Comparison of ENCODE assay signal across 28 mouse cellular contexts in the genomic region with DNA sequence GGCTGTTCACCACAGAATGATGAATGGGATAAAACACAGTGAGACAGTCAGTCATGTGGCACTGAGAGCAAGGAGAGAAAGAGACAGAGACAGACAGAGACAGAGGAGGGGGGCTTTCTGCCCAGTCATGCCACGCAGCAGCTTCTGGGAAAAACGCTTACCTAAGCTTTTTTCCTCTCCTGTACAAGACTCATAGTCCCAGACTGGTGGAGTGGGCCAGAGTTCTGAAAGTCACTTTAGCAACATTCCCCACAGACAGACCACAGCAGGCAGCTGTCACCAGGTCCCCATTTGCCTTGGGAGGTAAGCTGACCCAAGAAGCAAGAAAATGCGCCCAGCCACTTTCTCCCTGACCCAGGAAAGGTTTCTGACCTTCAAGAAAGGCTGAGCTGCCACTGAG. TPM values are rescaled to one million over a fixed set of nuclear protein-coding genes. Genes with fewer than 3 reads are reported as not detected.
A peak's percentile ranks its signal among the peaks of the same experiment; 100 is the strongest.
DNase-seq lines count a peak whose midpoint lies in the region; ATAC-seq and TF ChIP-seq lines count a peak whose summit lies in the region.
"Had no signal": no experiment of that assay in that cellular context is flagged by ENCODE, and none has a peak within 500 bp of the region (broad histone marks: within the 10 kb centered on the region; RNA-seq: fewer than 3 reads in every experiment).

No protein-coding gene starts in this region.

- in situ Hi-C loops in CH12.LX (cut with MboI; ENCODE audit: low pct_ligation_motif_present, low pct_unique_long_range_greater_than_20kb, low sequenced_read_pairs): no loop called here

- TF ChIP-seq POLR2A in CH12.LX (IDR thresholded peaks at IDR 0.05; ENCODE audit: low read depth, low read length): no peak

- peak; percentile 44 for DNase-seq in cerebellum, adult 11-12 months
- DNase-seq in cerebellum, postnatal 10 days: no peak
- DNase-seq in cerebellum, adult 8-10 months: peak; percentile 40
- no peak for DNase-seq in CH12.LX (ENCODE audit: extremely low read depth)
- no peak for DNase-seq in kidney, adult 9 months
- DNase-seq: adrenal gland, postnatal 10 days; adrenal gland, postnatal 25 days; B cell, adult 2 months; embryo, embryonic 11 days; gastrocnemius, adult 2 months had no signal

- no peak for ATAC-seq in cerebellum, adult (ENCODE audit: insufficient number of reproducible peaks, low FRiP score, low TSS enrichment)
- ATAC-seq: activated CD4-positive, CD25-positive, alpha-beta regulatory T cell, adult 4 months; CD4-positive, CD25-positive, alpha-beta regulatory T cell, adult 4 months; forebrain, embryonic 14.5 days; forebrain, embryonic 16.5 days; Patski had no signal

- no peak for TF ChIP-seq CTCF in CH12.LX (conservative IDR thresholded peaks at IDR 0.05 in 1 of 2, IDR thresholded peaks at IDR 0.05 in 1 of 2; ENCODE audit: low read depth in 2 of 2, low read length in 2 of 2)

- no peak for TF ChIP-seq EP300 in CH12.LX (IDR thresholded peaks at IDR 0.05; ENCODE audit: low read length)

- no peaks in the 10 kb centered on the region for H3K36me3 ChIP-seq in CH12.LX (replicated peaks in 1 of 2; ENCODE audit: control insufficient read depth in 1 of 2, insufficient read depth in 1 of 2, low read length in 1 of 2)
- H3K36me3 ChIP-seq: embryonic facial prominence, embryonic 13.5 days; embryonic facial prominence, embryonic 15.5 days; forebrain, embryonic 10.5 days; forebrain, embryonic 12.5 days; G1E had no signal

- H3K9me3 ChIP-seq in CH12.LX (replicated peaks; ENCODE audit: low read length): peaks cover 4% of the 10 kb centered on the region
- H3K9me3 ChIP-seq: embryonic facial prominence, embryonic 13.5 days; embryonic facial prominence, embryonic 15.5 days; forebrain, embryonic 12.5 days had no signal

- H3K4me1 ChIP-seq in CH12.LX (ENCODE audit: control insufficient read depth in 1 of 2, insufficient read depth in 2 of 2): no peaks in the 10 kb centered on the region
- H3K4me1 ChIP-seq: embryonic facial prominence, embryonic 15.5 days had no signal

- no peak for TF ChIP-seq RAD21 in CH12.LX (IDR thresholded peaks at IDR 0.05; ENCODE audit: low read depth, low read length)

- H3K4me3 ChIP-seq in CH12.LX (replicated peaks in 1 of 3; ENCODE audit: low read depth in 2 of 3, low read length in 2 of 3, poor library complexity in 1 of 3): no peak overlapping the region
- H3K4me3 ChIP-seq: embryonic facial prominence, embryonic 13.5 days; embryonic facial prominence, embryonic 15.5 days; erythroblast, embryonic 14.5 days; forebrain, embryonic 10.5 days; forebrain, embryonic 12.5 days; gastrocnemius, adult 2 months had no signal

- no peaks in the 10 kb centered on the region for H3K79me2 ChIP-seq in CH12.LX (replicated peaks; ENCODE audit: control insufficient read depth, extremely low read depth, insufficient read depth, poor library complexity, severe bottlenecking)

- no peak overlapping the region for H3K4me2 ChIP-seq in CH12.LX (ENCODE audit: insufficient read depth, low read depth, poor library complexity, severe bottlenecking)
- H3K4me2 ChIP-seq: embryonic facial prominence, embryonic 13.5 days; embryonic facial prominence, embryonic 15.5 days; forebrain, embryonic 12.5 days had no signal

- peaks cover 46% of the 10 kb centered on the region for H3K27me3 ChIP-seq in CH12.LX (replicated peaks)
- H3K27me3 ChIP-seq: embryonic facial prominence, embryonic 13.5 days; embryonic facial prominence, embryonic 15.5 days; forebrain, embryonic 12.5 days; Patski had no signal

- dilution Hi-C loops in CH12.LX (cut with MboI; ENCODE audit: extremely low pct_ligation_motif_present, extremely low pct_unique_long_range_greater_than_20kb, low sequenced_read_pairs): no loop called here

- no peak overlapping the region for H3K9ac ChIP-seq in CH12.LX (ENCODE audit: insufficient read depth, low read depth)
- H3K9ac ChIP-seq: embryonic facial prominence, embryonic 13.5 days; embryonic facial prominence, embryonic 15.5 days; forebrain, embryonic 12.5 days had no signal

- H3K27ac ChIP-seq in CH12.LX (ENCODE audit: insufficient read depth, low read depth): no peak overlapping the region
- H3K27ac ChIP-seq: embryonic facial prominence, embryonic 13.5 days; embryonic facial prominence, embryonic 15.5 days; forebrain, embryonic 10.5 days; forebrain, embryonic 12.5 days; gastrocnemius, adult 2 months had no signal

TF ChIP-seq in CH12.LX, 34 proteins besides CTCF, POLR2A, EP300 and RAD21:
- peak; percentile 74; the same call in 1 of the 2 replicates for TF ChIP-seq MAFK (IDR thresholded peaks at IDR 0.05; ENCODE audit: insufficient replicate concordance, low read length)
- TF ChIP-seq MEF2A (IDR thresholded peaks at IDR 0.05; ENCODE audit: borderline replicate concordance, low read depth, low read length): no peak

RNA-seq across cellular contexts. Expression of a gene that starts 32.2 kb away (rescaled TPM):
- total RNA-seq in CH12.LX (2012; rRNA removed) (not detected in 2 replicates), CH12.LX (2014; rRNA removed) (not detected in 2 replicates)
- not detected in 2 replicates for polyA plus RNA-seq in CH12.LX (2012; ENCODE audit: insufficient read length, low read depth)
- polyA plus RNA-seq: activated CD4-positive, CD25-positive, alpha-beta regulatory T cell, adult 4 months; CD4-positive, CD25-positive, alpha-beta regulatory T cell, adult 4 months; erythroblast, embryonic 14.5 days; G1E; Patski had no signal

RNA-seq across cellular contexts. Expression of a gene that starts 42.1 kb away (rescaled TPM):
- total RNA-seq in CH12.LX (2012; rRNA removed) (not detected in 2 replicates), CH12.LX (2014; rRNA removed) (not detected in 2 replicates)
- not detected in 2 replicates for polyA plus RNA-seq in CH12.LX (2012; ENCODE audit: insufficient read length, low read depth)
- total RNA-seq: adrenal gland, adult 18-20 months; adrenal gland, postnatal 10 days; adrenal gland, postnatal 25 days; adrenal gland, postnatal 4 days; common myeloid progenitor, adult 5-6 weeks; G1E; gastrocnemius, adult 2 months had no signal
- polyA plus RNA-seq: activated CD4-positive, CD25-positive, alpha-beta regulatory T cell, adult 4 months; brain, embryonic 14.5 days; CD4-positive, CD25-positive, alpha-beta regulatory T cell, adult 4 months; embryonic facial prominence, embryonic 11.5 days; embryonic facial prominence, embryonic 13.5 days; embryonic facial prominence, embryonic 15.5 days; erythroblast, embryonic 14.5 days; forebrain, embryonic 10.5 days; forebrain, embryonic 12.5 days; forebrain, embryonic 14.5 days; forebrain, embryonic 16.5 days; frontal cortex, adult 2 months; G1E; Patski had no signal

RNA-seq across cellular contexts. Expression of a gene that starts 53.1 kb away (rescaled TPM):
- total RNA-seq in CH12.LX (2012; rRNA removed): 2.4 and 3.4 TPM in 2 replicates
- 2.0 and 2.5 TPM in 2 replicates for total RNA-seq in CH12.LX (2014; rRNA removed)
- 2.2 and 2.4 TPM in 2 replicates for polyA plus RNA-seq in CH12.LX (2012; ENCODE audit: insufficient read length, low read depth)

Comparison
In these comparisons a context has a peak if more than half of its experiments do, and no peak if none do; other contexts are left out.
1. DNase-seq: peak in cerebellum, adult 11-12 months (single experiment) and cerebellum, adult 8-10 months (single experiment); none in cerebellum, postnatal 10 days (0 of 2), CH12.LX (single experiment) and kidney, adult 9 months (single experiment).